In genomic region chr19:45748206-45748605, GRCm38 (mm10) we compare ENCODE assay signal across 10 mouse cellular contexts. TPM values are rescaled to one million over a fixed set of nuclear protein-coding genes. Genes with fewer than 3 reads are reported as not detected.
A peak's percentile ranks its signal among the peaks of the same experiment; 100 is the strongest.
DNase-seq lines count a peak whose midpoint lies in the region; ATAC-seq and TF ChIP-seq lines count a peak whose summit lies in the region.
"Had no signal": no experiment of that assay in that cellular context is flagged by ENCODE, and none has a peak within 500 bp of the region (broad histone marks: within the 10 kb centered on the region; RNA-seq: fewer than 3 reads in every experiment).

No protein-coding gene starts in this region.

- no peak for TF ChIP-seq POLR2A in bone marrow macrophage, adult 2 months (IDR thresholded peaks at IDR 0.05; ENCODE audit: borderline replicate concordance, low read depth, low read length)

- peak overlapping the region; percentile 87 for H3K4me3 ChIP-seq in kidney, embryonic 14.5 days (ENCODE audit: low read length)
- H3K4me3 ChIP-seq in bone marrow macrophage, adult 2 months (ENCODE audit: insufficient read depth, low read length): peak overlapping the region; percentile 79
- H3K4me3 ChIP-seq in hindbrain, embryonic 15.5 days: peak overlapping the region; percentile 92
- peak overlapping the region; percentile 86 for H3K4me3 ChIP-seq in midbrain, postnatal 0 days (ENCODE audit: low read depth, low read length)

- peaks cover 17% of the 10 kb centered on the region for H3K36me3 ChIP-seq in kidney, embryonic 14.5 days (ENCODE audit: control insufficient read depth, insufficient read depth, low read length)
- H3K36me3 ChIP-seq in hindbrain, embryonic 15.5 days: peaks cover 16% of the 10 kb centered on the region
- H3K36me3 ChIP-seq in midbrain, postnatal 0 days (ENCODE audit: insufficient read depth, low read length): peaks cover 11% of the 10 kb centered on the region

- H3K9ac ChIP-seq in kidney, embryonic 14.5 days (ENCODE audit: low read depth, low read length): peak overlapping the region; percentile 90; the same call in 1 of the 2 replicates
- H3K9ac ChIP-seq in hindbrain, embryonic 15.5 days: peak overlapping the region; percentile 86; the same call in 1 of the 2 replicates
- H3K9ac ChIP-seq in midbrain, postnatal 0 days (replicated peaks; ENCODE audit: low read length, poor library complexity, severe bottlenecking): no peak overlapping the region; the same call in 1 of the 2 replicates

- no peak for ATAC-seq in kidney, embryonic 14.5 days (ENCODE audit: low FRiP score, low TSS enrichment)
- no peak for ATAC-seq in hindbrain, embryonic 15.5 days (ENCODE audit: low FRiP score, low read depth)
- ATAC-seq in midbrain, postnatal 0 days (ENCODE audit: low FRiP score): no peak

- no peak overlapping the region for H3K27ac ChIP-seq in kidney, embryonic 14.5 days (ENCODE audit: low read depth, low read length)
- no peak overlapping the region for H3K27ac ChIP-seq in bone marrow macrophage, adult 2 months (ENCODE audit: insufficient read depth, low read depth, low read length)
- H3K27ac ChIP-seq in hindbrain, embryonic 15.5 days (replicated peaks): no peak overlapping the region
- no peak overlapping the region for H3K27ac ChIP-seq in midbrain, postnatal 0 days (ENCODE audit: low read depth, low read length)

- peak overlapping the region; percentile 92 for H3K4me2 ChIP-seq in kidney, embryonic 14.5 days (replicated peaks; ENCODE audit: low read depth, low read length)
- peak overlapping the region; percentile 97 for H3K4me2 ChIP-seq in hindbrain, embryonic 15.5 days
- H3K4me2 ChIP-seq in midbrain, postnatal 0 days (ENCODE audit: low read depth, low read length, poor library complexity, severe bottlenecking): peak overlapping the region; percentile 95

- no peaks in the 10 kb centered on the region for H3K9me3 ChIP-seq in kidney, embryonic 14.5 days (ENCODE audit: control insufficient read depth, low read length)
- no peaks in the 10 kb centered on the region for H3K9me3 ChIP-seq in hindbrain, embryonic 15.5 days
- H3K9me3 ChIP-seq in midbrain, postnatal 0 days (ENCODE audit: low read length): no peaks in the 10 kb centered on the region

- no peak for TF ChIP-seq CTCF in bone marrow macrophage, adult 2 months (IDR thresholded peaks at IDR 0.05; ENCODE audit: low read depth, low read length)
- TF ChIP-seq CTCF in midbrain, postnatal 0 days (IDR thresholded peaks at IDR 0.05): no peak

- H3K4me1 ChIP-seq in kidney, embryonic 14.5 days (ENCODE audit: control insufficient read depth, insufficient read depth, low read length): peaks cover 24% of the 10 kb centered on the region; the same call in 1 of the 2 replicates
- H3K4me1 ChIP-seq in bone marrow macrophage, adult 2 months (ENCODE audit: control insufficient read depth, insufficient read depth, low read length): no peaks in the 10 kb centered on the region
- peaks cover 24% of the 10 kb centered on the region for H3K4me1 ChIP-seq in hindbrain, embryonic 15.5 days (replicated peaks)
- 0 out of 2 replicates have a peak, but pooled peaks cover 10% of the 10 kb centered on the region for H3K4me1 ChIP-seq in midbrain, postnatal 0 days (ENCODE audit: insufficient read depth, low read length)

- 53% methylated on average over 9 of the region's 9 CpGs for WGBS in kidney, embryonic 14.5 days
- 59% methylated on average over 9 of the region's 9 CpGs for WGBS in hindbrain, embryonic 15.5 days
- WGBS in midbrain, postnatal 0 days: 54% methylated on average over 9 of the region's 9 CpGs

- no peak for DNase-seq in kidney, postnatal 25 days
- DNase-seq in midbrain, postnatal 0 days (ENCODE audit: low spot score): no peak
- no peak for DNase-seq in gastrocnemius, postnatal 25 days
- no peak for DNase-seq in adipocyte (ENCODE audit: low spot score)
- DNase-seq in heart, adult 9 months (ENCODE audit: low spot score in 2 of 2): no peak

- peaks cover 25% of the 10 kb centered on the region for H3K27me3 ChIP-seq in kidney, embryonic 14.5 days (ENCODE audit: control insufficient read depth, insufficient read depth, low read length)
- H3K27me3 ChIP-seq in hindbrain, embryonic 15.5 days: peaks cover 35% of the 10 kb centered on the region
- peaks cover 30% of the 10 kb centered on the region for H3K27me3 ChIP-seq in midbrain, postnatal 0 days (ENCODE audit: insufficient read depth, low read length)

RNA-seq across cellular contexts. Expression of gene Npm3, which starts 1.2 kb away (rescaled TPM):
- polyA plus RNA-seq in kidney, embryonic 14.5 days (2014; fragmentation: Nextera tagmentation; extraction: Ambion mirVana): 21.4 and 111 TPM in 2 replicates
- 24.7 and 34.9 TPM in 2 replicates for polyA plus RNA-seq in bone marrow macrophage, adult 2 months (2012; ENCODE audit: insufficient read depth, insufficient read length, missing spikeins)
- polyA plus RNA-seq in hindbrain, embryonic 15.5 days (2015; fragmentation: Nextera tagmentation; extraction: Ambion mirVana): 6.9 and 7.3 TPM in 2 replicates
- total RNA-seq in midbrain, postnatal 0 days (2014; rRNA removed): 26.1 and 40.2 TPM in 2 replicates
- 5.6 and 6.5 TPM in 2 replicates for polyA plus RNA-seq in midbrain, postnatal 0 days (2015; fragmentation: Nextera tagmentation; extraction: Ambion mirVana)
- total RNA-seq in gastrocnemius, postnatal 25 days (2021): 10 to 100 TPM; 10.1 to 12.5 TPM

RNA-seq across cellular contexts. Expression of gene Fgf8, which starts 5.5 kb away (rescaled TPM):
- polyA plus RNA-seq in kidney, embryonic 14.5 days (2014; fragmentation: Nextera tagmentation; extraction: Ambion mirVana): 25.1 and 29.3 TPM in 2 replicates
- not detected in 2 replicates for polyA plus RNA-seq in bone marrow macrophage, adult 2 months (2012; ENCODE audit: insufficient read depth, insufficient read length, missing spikeins)
- polyA plus RNA-seq in hindbrain, embryonic 15.5 days (2015; fragmentation: Nextera tagmentation; extraction: Ambion mirVana): 0.45 and 0.47 TPM in 2 replicates
- total RNA-seq in midbrain, postnatal 0 days (2014; rRNA removed): 1.3 TPM in 1 of 2 replicates, not detected in the other
- polyA plus RNA-seq in midbrain, postnatal 0 days (2015; fragmentation: Nextera tagmentation; extraction: Ambion mirVana): not detected in 2 replicates
- total RNA-seq in gastrocnemius, postnatal 25 days (2021): not detected
- total RNA-seq: adrenal gland, postnatal 36 days; left cerebral cortex, postnatal 4 days had no signal

RNA-seq across cellular contexts. Expression of gene Mgea5, which starts 35.4 kb away (rescaled TPM):
- 46.3 and 67.8 TPM in 2 replicates for polyA plus RNA-seq in kidney, embryonic 14.5 days (2014; fragmentation: Nextera tagmentation; extraction: Ambion mirVana)
- polyA plus RNA-seq in bone marrow macrophage, adult 2 months (2012; ENCODE audit: insufficient read depth, insufficient read length, missing spikeins): 84.9 and 93.8 TPM in 2 replicates
- polyA plus RNA-seq in hindbrain, embryonic 15.5 days (2015; fragmentation: Nextera tagmentation; extraction: Ambion mirVana): 79.4 and 85.4 TPM in 2 replicates
- 145 and 210 TPM in 2 replicates for total RNA-seq in midbrain, postnatal 0 days (2014; rRNA removed)
- polyA plus RNA-seq in midbrain, postnatal 0 days (2015; fragmentation: Nextera tagmentation; extraction: Ambion mirVana): 55.9 and 78.2 TPM in 2 replicates
- total RNA-seq in gastrocnemius, postnatal 25 days (2021): 10 to 100 TPM; 28.2 to 29.1 TPM

Comparison
In these comparisons a context has a peak if more than half of its experiments do, and no peak if none do; other contexts are left out.
1. RNA of gene Fgf8, which starts 5.5 kb away (polyA plus RNA-seq): 25.1 to 29.3 TPM in kidney, embryonic 14.5 days; 0.45 to 0.47 TPM in hindbrain, embryonic 15.5 days, not detected in midbrain, postnatal 0 days and not detected in bone marrow macrophage, adult 2 months; every median in the first group is over 10 times any median in the second.
2. Peak in every context shown above with its lines, with median percentiles within 50 percentile points of each other: H3K4me2 ChIP-seq and H3K4me3 ChIP-seq.